Mouse (Mus musculus): ENCODE results near the gene Esf1. TPM values are rescaled to one million over a fixed set of nuclear protein-coding genes. Genes with fewer than 3 reads are reported as not detected.

Gene Esf1
- polyA plus RNA-seq, 1 experiment from 2014 or later, result 28.1 TPM

DNA sequence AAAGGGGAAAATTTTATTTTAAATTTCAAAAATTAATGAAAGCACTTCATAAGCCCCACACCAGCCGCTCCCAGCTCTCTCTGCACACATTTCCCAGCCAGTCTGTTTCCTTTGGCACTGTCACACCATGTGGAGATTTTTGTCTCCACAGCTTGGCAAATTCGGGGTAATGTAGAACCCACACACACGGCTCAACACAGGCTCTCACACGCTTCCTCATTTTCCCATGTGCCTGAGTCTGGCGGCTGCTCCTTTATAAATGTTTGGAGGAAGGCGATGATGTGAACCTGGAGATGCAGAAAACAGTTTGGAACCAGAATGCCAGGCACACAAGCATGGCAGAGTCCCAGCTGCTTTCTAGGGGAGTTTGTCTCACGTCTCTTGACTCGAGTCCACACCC, 56.5 kb downstream of the Esf1 start:
- no peak overlapping the region for H3K4me2 ChIP-seq
- DNase-seq, result no peak
- H3K36me3 ChIP-seq (ENCODE audit: insufficient read depth), result no peaks in the 10 kb centered on the region
- 83% methylated on average over 8 of the region's 8 CpGs for WGBS
- TF ChIP-seq CTCF (IDR thresholded peaks at IDR 0.05; ENCODE audit: low read depth), result no peak
- no peaks in the 10 kb centered on the region for H3K4me1 ChIP-seq (ENCODE audit: insufficient read depth)
- ATAC-seq (ENCODE audit: insufficient read depth), result no peak
- H3K9ac ChIP-seq, result no peak overlapping the region
- no peaks in the 10 kb centered on the region for H3K27me3 ChIP-seq (ENCODE audit: insufficient read depth, low read length)
- H3K27ac ChIP-seq (ENCODE audit: low read depth), result no peak overlapping the region
- H3K9me3 ChIP-seq (ENCODE audit: low read depth, low read length), result no peaks in the 10 kb centered on the region
- H3K4me3 ChIP-seq (ENCODE audit: low read depth, low read length), result no peak overlapping the region

DNA sequence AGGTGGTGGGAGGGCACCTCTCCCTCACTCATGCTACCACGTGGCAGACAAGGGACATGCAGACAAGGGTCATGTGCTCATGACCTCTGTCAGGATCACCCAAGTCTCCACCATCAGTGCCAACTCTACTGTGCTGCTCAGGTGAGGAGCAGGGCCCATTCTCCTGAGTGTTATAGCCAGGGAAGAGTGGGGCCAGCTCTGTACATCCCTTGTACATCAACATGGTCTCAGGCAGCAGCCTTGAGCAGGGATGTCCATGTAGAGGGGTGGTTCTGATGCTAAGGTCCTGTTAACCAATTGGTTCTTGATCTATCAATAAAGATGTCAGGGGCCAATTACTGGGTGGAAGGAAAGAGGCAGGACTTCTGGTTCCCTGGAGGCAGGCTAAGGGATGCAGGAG, 61.4 kb downstream of the Esf1 start:
- H3K4me1 ChIP-seq (ENCODE audit: insufficient read depth), result no peaks in the 10 kb centered on the region
- no peak overlapping the region for H3K4me3 ChIP-seq (ENCODE audit: low read depth, low read length)
- TF ChIP-seq CTCF (IDR thresholded peaks at IDR 0.05; ENCODE audit: low read depth), result no peak

DNA sequence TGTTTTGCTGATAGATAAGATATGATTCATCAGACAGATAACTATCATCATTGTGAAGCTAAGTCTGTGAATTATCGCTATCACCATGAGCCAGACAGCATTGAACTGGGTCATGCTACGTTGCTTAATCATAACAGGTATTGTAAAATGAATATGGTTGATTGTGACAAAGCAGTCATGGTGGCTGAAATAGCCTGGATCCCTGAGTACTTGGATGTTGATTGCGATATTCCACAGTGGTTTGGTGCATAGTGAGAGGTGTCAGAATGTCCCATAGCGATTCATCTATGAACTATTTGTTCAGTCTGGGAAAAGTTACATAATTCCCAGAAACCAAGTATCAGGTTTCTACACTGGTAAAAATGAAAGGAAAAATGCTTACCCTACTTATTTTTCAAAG, 62.7 kb downstream of the Esf1 start:
- Histone ChIP-seq H3K36me3 (ENCODE audit: insufficient read depth) (no peaks in the 10 kb centered on the region), H3K4me2 (no peak overlapping the region), H3K9me3 (ENCODE audit: low read depth, low read length) (no peaks in the 10 kb centered on the region), H3K27ac (ENCODE audit: low read depth) (no peak overlapping the region), H3K27me3 (ENCODE audit: insufficient read depth, low read length) (no peaks in the 10 kb centered on the region), H3K9ac (no peak overlapping the region), H3K4me1 (ENCODE audit: insufficient read depth) (no peaks in the 10 kb centered on the region), H3K4me3 (ENCODE audit: low read depth, low read length) (no peak overlapping the region)
- no peak for DNase-seq
- TF ChIP-seq CTCF (IDR thresholded peaks at IDR 0.05; ENCODE audit: low read depth), result no peak
- WGBS, result 81% methylated on average over 4 of the region's 4 CpGs
- ATAC-seq (ENCODE audit: insufficient read depth), result no peak

More for the DNA sequence above, 61.4 kb downstream of the Esf1 start:
- no peak for ATAC-seq (ENCODE audit: insufficient read depth)
- no peaks in the 10 kb centered on the region for H3K9me3 ChIP-seq (ENCODE audit: low read depth, low read length)
- H3K27me3 ChIP-seq (ENCODE audit: insufficient read depth, low read length), result no peaks in the 10 kb centered on the region
- H3K9ac ChIP-seq, result no peak overlapping the region
- H3K36me3 ChIP-seq (ENCODE audit: insufficient read depth), result no peaks in the 10 kb centered on the region
- DNase-seq, result no peak
- no peak overlapping the region for H3K27ac ChIP-seq (ENCODE audit: low read depth)
- WGBS, result 32% methylated on average over 1 of the region's 1 CpGs
- H3K4me2 ChIP-seq, result no peak overlapping the region

DNA sequence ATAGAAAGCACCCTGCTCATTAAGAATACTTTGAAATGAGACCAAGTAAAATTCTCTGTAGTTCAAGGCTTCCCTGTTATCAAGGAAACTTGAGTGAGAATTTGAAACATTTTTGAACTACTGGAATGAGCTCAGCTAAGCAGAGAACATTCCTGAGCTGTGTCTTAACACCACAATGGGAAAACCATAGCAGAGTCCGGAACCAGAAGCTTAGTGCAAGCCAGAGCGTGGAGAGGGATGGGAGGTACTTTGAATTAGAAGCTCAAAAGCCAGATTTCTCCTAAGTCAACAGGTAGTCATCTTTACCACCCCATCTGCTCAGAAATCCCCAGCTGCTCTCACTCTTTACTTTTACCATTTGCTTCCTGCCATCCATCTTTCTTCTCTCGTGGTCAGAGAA, 65.4 kb downstream of the Esf1 start:
- ATAC-seq (ENCODE audit: insufficient read depth) (no peak), DNase-seq (no peak)
- Histone ChIP-seq H3K9ac (no peak overlapping the region), H3K4me3 (ENCODE audit: low read depth, low read length) (no peak overlapping the region), H3K27ac (ENCODE audit: low read depth) (no peak overlapping the region), H3K9me3 (ENCODE audit: low read depth, low read length) (no peaks in the 10 kb centered on the region), H3K4me2 (no peak overlapping the region), H3K4me1 (ENCODE audit: insufficient read depth) (no peaks in the 10 kb centered on the region), H3K36me3 (ENCODE audit: insufficient read depth) (no peaks in the 10 kb centered on the region), H3K27me3 (ENCODE audit: insufficient read depth, low read length) (no peaks in the 10 kb centered on the region)
- 39% methylated on average over 3 of the region's 3 CpGs for WGBS
- TF ChIP-seq CTCF (IDR thresholded peaks at IDR 0.05; ENCODE audit: low read depth), result no peak

DNA sequence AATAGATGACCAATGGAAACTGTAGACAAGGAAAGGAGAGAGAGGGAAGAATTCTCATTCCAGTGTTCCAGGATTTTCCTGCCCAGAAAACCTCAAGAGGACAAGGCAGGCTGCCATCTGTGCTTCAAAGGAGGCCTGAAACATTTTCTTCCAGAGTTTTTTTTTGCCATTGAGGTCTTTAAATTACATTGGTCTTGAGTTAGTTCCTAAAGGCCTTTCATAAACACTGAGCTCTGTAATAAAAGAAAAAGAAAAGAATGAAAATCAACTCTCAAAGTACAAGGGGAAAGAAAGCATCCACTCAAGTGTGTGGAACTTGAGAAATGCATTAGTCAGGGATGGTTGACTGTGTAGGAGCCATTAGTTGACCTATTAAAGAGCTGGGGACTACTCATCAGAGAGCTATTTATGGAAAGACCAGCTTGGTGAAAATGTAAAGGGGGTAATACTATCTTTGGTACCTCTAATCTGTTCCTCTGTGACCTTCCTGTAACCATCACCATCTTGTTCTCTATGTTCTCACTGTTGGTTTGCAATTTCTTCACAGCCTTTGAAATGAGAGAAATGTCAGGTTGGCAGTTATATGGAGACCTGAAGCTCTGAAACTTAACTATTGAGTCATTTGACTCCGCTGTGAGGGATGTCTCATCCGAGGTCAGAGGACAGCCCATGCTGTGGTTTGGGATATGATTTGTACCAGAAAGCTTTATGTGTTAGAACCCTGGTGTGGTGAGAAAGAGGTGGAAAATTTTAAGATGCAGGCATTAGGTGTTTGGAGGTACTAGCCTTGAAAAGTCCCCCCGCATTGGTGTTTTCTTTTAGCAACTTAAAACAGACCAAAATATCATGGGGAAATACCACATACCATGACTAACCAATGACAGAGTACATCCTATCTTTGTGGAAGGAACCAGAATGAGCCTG, 69.6 kb downstream of the Esf1 start:
- Histone ChIP-seq H3K4me2 (no peak overlapping the region), H3K27me3 (ENCODE audit: insufficient read depth, low read length) (no peaks in the 10 kb centered on the region), H3K9ac (no peak overlapping the region), H3K4me3 (ENCODE audit: low read depth, low read length) (no peak overlapping the region), H3K9me3 (ENCODE audit: low read depth, low read length) (no peaks in the 10 kb centered on the region), H3K36me3 (ENCODE audit: insufficient read depth) (no peaks in the 10 kb centered on the region), H3K27ac (ENCODE audit: low read depth) (no peak overlapping the region), H3K4me1 (ENCODE audit: insufficient read depth) (no peaks in the 10 kb centered on the region)
- TF ChIP-seq CTCF (IDR thresholded peaks at IDR 0.05; ENCODE audit: low read depth), result no peak
- ATAC-seq (ENCODE audit: insufficient read depth) (no peak), DNase-seq (no peak)
- 83% methylated on average over 3 of the region's 3 CpGs for WGBS

DNA sequence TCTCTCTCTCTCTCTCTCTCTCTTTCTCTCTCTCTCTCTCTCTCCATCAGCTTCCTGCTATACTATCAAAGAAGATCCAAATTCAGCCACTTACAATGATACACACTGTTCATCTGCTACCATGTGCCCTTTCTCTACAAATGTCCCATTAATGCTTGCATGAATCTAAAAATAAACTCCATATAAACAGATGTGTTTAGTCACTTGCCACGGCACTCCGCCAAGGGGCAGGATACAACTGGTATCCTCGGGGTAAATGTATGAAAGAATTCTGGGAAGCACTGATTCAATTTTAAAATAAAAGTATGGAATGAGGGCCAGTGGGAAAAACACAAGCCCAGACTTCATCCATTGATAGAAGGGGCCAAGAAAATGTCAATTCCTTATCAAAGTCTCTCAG, 70.4 kb downstream of the Esf1 start:
- no peak overlapping the region for H3K27ac ChIP-seq (ENCODE audit: low read depth)
- TF ChIP-seq CTCF (IDR thresholded peaks at IDR 0.05; ENCODE audit: low read depth), result no peak
- H3K9ac ChIP-seq, result no peak overlapping the region
- no peak overlapping the region for H3K4me3 ChIP-seq (ENCODE audit: low read depth, low read length)
- 52% methylated on average over 3 of the region's 3 CpGs for WGBS
- no peak overlapping the region for H3K4me2 ChIP-seq
- no peaks in the 10 kb centered on the region for H3K4me1 ChIP-seq (ENCODE audit: insufficient read depth)
- no peaks in the 10 kb centered on the region for H3K27me3 ChIP-seq (ENCODE audit: insufficient read depth, low read length)
- DNase-seq (peak; percentile 73), ATAC-seq (ENCODE audit: insufficient read depth) (no peak)
- H3K9me3 ChIP-seq (ENCODE audit: low read depth, low read length), result no peaks in the 10 kb centered on the region
- H3K36me3 ChIP-seq (ENCODE audit: insufficient read depth), result no peaks in the 10 kb centered on the region

DNA sequence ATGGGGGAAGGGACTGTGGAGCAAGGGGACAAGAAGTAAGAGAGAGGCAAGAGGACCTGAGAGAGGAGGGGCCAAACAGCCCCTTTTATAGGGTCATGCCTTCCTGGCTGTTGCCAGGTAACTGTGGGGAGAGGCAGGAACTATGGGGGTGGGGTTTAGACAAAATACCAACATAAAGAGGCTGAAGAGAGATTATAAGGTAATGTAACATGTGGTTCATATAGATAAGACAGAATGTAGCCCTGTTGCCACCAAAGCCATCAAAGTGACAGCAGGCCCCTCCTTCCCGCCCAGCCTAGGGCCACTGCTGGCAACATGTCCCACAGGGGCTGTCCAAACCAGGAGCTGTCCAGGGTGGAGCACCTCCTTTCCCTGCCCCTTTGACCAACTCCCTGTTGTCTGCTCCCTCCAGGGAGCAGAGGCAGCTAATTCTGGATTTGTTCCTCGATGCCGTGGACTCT, 73.2 kb downstream of the Esf1 start:
- H3K4me1 ChIP-seq (ENCODE audit: insufficient read depth), result no peaks in the 10 kb centered on the region
- TF ChIP-seq CTCF (IDR thresholded peaks at IDR 0.05; ENCODE audit: low read depth), result no peak
- H3K27ac ChIP-seq (ENCODE audit: low read depth), result no peak overlapping the region
- DNase-seq (no peak), ATAC-seq (ENCODE audit: insufficient read depth) (peak; percentile 73)
- no peaks in the 10 kb centered on the region for H3K9me3 ChIP-seq (ENCODE audit: low read depth, low read length)
- no peak overlapping the region for H3K4me3 ChIP-seq (ENCODE audit: low read depth, low read length)
- H3K9ac ChIP-seq, result no peak overlapping the region
- H3K36me3 ChIP-seq (ENCODE audit: insufficient read depth), result no peaks in the 10 kb centered on the region
- no peaks in the 10 kb centered on the region for H3K27me3 ChIP-seq (ENCODE audit: insufficient read depth, low read length)
- 78% methylated on average over 3 of the region's 3 CpGs for WGBS
- H3K4me2 ChIP-seq, result no peak overlapping the region
